Mouse (Mus musculus) ES-CJ7 (cell line): ENCODE measurements around the gene Plcd1.

Source experiments
- DNase-seq: peaks from one replicate; pipeline ENCODE4 v3.0.0; 2011; ENCODE audit warnings: low read depth, low spot score

Plcd1 gene

GRCm38 (mm10) chr9:119091581-119092310, 1.6 kb downstream of the Plcd1 start:
- no peak for DNase-seq

- no peak for DNase-seq
Observed at GRCm38 (mm10) chr9:119090462-119090861, 2.8 kb downstream of the Plcd1 start.

GRCm38 (mm10) chr9:119089437-119089836, 3.9 kb downstream of the Plcd1 start:
- DNase-seq = no peak

- peak; percentile 94 for DNase-seq
Observed at GRCm38 (mm10) chr9:119088148-119088801, 5.0 kb downstream of the Plcd1 start.

- no peak for DNase-seq
Observed at GRCm38 (mm10) chr9:119087309-119087708, 6.0 kb downstream of the Plcd1 start.

- no peak for DNase-seq
Observed at GRCm38 (mm10) chr9:119086451-119086850, 6.9 kb downstream of the Plcd1 start.

- peak; percentile 73 for DNase-seq
Observed at GRCm38 (mm10) chr9:119083966-119084365, 9.3 kb downstream of the Plcd1 start.

- peak; percentile 82 for DNase-seq
Observed at GRCm38 (mm10) chr9:119082656-119083430, 10.5 kb downstream of the Plcd1 start.

GRCm38 (mm10) chr9:119082039-119082438, 11.3 kb downstream of the Plcd1 start:
- no peak for DNase-seq

- DNase-seq = peak; percentile 58
Observed at GRCm38 (mm10) chr9:119080040-119080675, 13.1 kb downstream of the Plcd1 start.

GRCm38 (mm10) chr9:119075685-119076084, 17.6 kb downstream of the Plcd1 start:
- DNase-seq = peak; percentile 57

- no peak for DNase-seq
Observed at GRCm38 (mm10) chr9:119073184-119073895, 20.0 kb downstream of the Plcd1 start.

GRCm38 (mm10) chr9:119071786-119072185, 21.5 kb downstream of the Plcd1 start:
- DNase-seq = no peak

- no peak for DNase-seq
Observed at GRCm38 (mm10) chr9:119070173-119070825, 23.0 kb downstream of the Plcd1 start.

GRCm38 (mm10) chr9:119068266-119068665, 25.0 kb downstream of the Plcd1 start:
- no peak for DNase-seq

- DNase-seq = peak; percentile 74
Observed at GRCm38 (mm10) chr9:119067601-119068000, 25.7 kb downstream of the Plcd1 start.

GRCm38 (mm10) chr9:119064296-119064695, 29.0 kb downstream of the Plcd1 start:
- DNase-seq = peak; percentile 56

- peak; percentile 76 for DNase-seq
Observed at GRCm38 (mm10) chr9:119063036-119063644, 30.2 kb downstream of the Plcd1 start.

- no peak for DNase-seq
Observed at GRCm38 (mm10) chr9:119060701-119061100, 32.6 kb downstream of the Plcd1 start.

- DNase-seq = no peak
Observed at GRCm38 (mm10) chr9:119058245-119058644, 35.1 kb downstream of the Plcd1 start.
